Mouse (Mus musculus) kidney, adult 2 months (tissue): ENCODE measurements around the gene 4933427D14Rik.

Experiments
- CTCF ChIP-seq: fragments of 200-500 bp; conservative IDR thresholded peaks from 2 replicates; pipeline ENCODE4 v1.5.1; 2011; ENCODE audit warnings: low read depth, mild to moderate bottlenecking, control low read depth, low read length, moderate library complexity, mixed read lengths; ENCODE audit not compliant: insufficient read depth, insufficient read length
- POLR2A ChIP-seq: fragments of 200-500 bp; IDR thresholded peaks from one replicate; pipeline ENCODE4 v1.6.1; 2011; ENCODE audit warnings: low read depth, low read length, control low read depth

- TF ChIP-seq CTCF (no peak), POLR2A (no peak)
Observed at GRCm38 (mm10) chr11:72184252-72184651, 23.0 kb downstream of the 4933427D14Rik start.
